Mouse (Mus musculus): ENCODE results near the gene Ncs1.

The Ncs1 gene

DNA sequence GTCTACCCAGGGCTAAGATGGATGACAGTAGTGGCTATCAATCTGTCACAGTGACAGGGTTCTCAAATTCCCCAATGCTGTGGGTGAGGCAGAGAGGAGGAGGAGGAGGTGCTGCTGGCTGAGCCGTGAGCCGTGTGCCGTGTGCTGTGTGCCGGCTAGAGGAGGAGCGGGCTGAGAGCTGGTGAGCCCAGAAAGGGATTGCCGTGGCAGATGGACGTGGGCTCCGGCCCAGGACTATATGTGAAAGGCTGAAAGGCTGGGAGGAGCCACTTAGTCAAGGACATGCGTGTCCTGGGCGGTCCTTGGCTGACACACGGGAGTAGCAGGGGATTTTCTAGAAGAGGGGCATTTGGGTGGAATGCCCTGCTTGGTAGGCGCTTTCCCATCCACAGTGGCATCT is 37.3 kb downstream of the Ncs1 start:
- no peak for DNase-seq

DNA sequence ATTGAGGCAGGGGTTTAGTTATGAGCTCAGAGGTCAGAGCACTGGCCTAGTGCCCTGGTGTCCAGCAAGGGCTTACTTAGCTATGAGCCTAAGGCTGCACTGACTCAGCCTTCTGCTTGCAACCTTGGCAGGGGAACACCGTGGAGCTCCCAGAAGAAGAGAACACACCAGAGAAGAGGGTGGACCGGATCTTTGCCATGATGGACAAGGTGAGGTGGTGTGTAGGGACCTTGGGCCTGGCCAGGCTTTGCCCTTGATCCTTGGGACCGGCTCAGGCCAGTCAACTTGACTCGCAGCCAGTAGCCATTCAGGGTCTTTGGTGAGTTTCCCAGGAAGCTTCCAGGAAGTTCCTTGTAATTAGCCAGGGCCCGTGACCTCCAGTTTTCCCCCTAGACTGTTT is 38.9 kb downstream of the Ncs1 start:
- no peak for DNase-seq

DNA sequence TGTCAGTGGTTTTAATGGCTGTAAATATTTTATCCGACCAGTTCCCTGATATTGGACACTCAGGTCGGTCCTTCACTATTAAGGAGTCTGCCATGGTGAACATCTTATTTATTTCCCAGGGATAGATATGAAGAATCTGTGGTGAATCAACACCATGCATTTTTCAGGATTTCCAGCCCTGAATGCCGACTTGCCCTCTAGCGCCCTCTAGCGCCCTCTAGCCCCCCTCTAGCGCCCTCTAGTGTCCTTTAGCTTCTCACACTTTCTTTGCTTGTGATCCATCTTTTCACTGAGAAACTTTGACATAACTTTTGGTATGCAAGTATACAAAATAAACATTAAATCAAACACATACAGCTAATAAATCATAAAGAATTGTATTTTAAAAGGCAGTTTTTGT is 45.8 kb downstream of the Ncs1 start:
- peak in 1 of 2 experiments; percentile 60 for DNase-seq

DNA sequence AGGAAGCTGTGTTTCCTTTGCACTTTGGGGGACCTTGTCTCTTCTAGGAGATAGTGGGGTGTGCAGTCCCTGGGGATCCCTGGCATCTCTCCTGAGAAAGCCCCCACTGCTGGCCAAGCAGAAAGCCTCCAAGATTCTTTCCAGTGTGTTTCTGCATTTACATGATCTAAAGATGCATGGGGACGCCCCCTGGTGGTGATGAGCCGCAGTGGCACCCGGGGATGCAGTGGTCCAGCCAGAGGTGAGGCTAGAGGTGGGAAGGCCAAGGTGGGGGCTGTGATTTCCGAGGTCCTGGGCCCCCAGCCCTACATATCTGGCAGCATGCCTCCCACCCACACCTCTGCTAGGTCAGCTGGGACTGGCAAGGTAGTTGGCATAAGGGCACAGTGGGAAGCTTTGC is 49.4 kb downstream of the Ncs1 start:
- peak; percentile 55 to 81 for DNase-seq

DNA sequence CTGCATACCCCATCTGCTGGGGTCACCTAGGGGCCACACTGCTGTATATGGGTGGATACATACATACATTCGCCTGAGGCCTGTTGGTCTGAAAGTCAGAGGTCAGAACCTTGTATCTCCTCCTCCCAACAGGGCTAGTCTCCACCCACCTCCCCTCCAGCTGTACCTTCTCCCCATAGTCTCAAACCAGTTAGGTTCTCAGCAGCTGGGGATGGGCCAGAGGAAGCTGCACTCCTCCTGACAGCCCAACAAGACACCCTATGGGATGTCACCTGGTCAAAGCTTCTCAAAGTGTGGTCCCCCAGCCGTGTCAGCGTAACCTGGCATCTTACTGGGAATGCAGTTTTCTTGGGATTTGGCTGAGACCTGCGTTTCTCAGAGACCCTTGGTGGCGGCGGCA is 50.8 kb downstream of the Ncs1 start:
- no peak for DNase-seq

DNA sequence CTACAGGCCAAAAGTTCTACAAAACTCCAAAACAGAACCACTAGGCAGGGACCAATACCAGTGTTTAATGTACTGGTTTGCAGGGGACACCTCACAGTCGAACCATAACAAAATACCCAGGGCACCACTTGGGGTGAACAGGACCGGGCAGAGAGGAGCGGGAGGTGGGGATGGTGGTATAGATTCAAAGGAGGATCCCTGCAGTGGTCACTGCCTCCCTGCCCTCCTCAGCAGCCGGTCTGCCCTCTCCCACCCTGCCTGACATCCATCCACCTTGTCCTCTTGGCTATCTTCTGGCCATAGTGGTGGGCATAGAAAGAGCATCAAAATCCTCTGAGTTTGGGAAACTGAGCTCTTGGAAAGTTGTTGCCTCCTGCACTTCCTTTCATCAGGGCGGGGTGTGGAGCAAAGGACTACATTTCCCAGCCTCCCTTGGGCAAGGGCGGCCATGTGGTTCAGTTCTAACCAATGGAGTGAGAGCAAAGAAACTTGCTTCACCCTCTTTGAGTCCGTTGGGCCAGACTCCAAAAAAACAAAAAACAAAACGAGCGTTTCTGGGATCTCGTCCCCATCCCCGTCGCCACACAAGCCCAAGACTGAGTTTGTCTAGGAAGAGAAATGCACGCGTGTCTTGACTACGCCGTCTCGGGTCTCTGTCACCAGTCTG is 52.1 kb downstream of the Ncs1 start:
- DNase-seq, result peak in 1 of 2 experiments; percentile 35

DNA sequence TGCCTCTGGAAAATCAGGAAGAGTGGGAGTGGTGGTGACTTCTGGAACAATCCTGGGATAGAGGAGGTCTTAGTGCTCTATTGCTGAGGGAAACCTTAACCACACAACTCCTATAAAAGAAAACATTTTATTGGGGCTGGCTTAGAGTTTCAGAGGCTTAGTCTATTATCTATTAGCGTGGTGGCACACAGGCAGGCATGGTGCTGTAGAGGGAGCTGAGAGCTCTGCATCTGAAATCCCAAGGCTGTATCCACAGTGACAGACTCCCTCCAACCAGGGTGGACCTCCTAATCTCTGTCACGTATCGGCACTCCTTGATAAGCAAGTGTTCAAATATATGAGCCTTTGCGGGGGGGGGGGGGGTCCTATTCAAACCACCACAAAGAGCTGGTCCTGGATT is 53.2 kb downstream of the Ncs1 start:
- DNase-seq, result no peak

DNA sequence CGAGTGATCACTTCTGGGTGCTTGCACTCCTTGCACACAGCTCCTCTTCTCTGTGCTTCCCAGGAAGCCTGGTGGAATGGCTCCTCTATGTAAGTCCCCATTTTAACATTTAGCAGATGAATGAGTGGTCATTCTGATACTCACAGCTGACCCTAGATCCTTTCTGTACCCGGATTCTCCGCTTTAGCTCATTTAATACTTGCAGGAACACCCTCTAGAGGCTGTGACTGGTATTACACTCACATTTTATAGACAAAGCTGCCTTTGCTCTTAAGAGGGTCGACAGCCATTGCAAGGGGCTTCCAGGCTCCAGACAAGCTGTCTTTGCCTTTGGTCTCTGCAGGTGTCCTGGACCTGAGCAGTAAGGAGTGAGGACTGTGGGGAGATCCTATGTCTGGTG is 53.6 kb downstream of the Ncs1 start:
- no peak for DNase-seq

DNA sequence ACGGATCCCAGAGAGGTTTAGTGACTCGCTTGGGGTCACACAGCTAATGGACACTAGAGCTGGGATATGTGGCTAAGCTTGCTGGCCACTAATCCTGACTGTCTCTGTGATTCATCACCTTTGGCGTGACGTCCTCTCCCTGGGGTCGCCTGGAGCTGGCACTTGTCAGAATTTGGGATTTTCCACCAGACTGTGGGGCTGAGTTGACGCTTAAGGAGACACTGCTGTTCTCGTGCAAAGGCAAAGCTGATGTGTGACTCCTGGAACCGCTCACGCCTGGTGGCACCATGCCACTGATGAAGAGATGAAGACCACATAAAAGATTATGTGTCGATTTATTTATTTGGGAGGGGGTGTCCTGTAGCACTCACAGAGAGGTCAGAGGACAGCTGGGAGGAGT is 54.4 kb downstream of the Ncs1 start:
- no peak for DNase-seq

DNA sequence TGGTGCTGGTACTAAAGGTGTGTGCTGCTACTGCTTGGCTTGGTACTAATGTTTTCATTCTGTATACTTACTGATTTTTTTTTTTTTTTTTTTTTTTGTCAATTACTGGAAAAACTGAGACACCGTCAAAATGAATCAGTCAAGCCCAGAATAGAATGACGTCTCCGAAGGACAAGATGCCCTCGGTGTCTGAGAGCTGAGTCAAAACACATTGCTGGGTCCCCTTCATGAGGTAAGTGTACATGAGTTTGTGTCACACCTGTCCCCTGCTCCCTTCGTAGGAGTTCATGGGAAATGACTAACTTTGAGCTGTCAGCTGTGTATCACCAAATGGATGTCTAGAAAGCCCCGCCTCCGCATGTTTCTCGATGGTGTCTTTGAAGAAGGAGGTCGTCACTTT is 57.6 kb downstream of the Ncs1 start:
- DNase-seq, result no peak

DNA sequence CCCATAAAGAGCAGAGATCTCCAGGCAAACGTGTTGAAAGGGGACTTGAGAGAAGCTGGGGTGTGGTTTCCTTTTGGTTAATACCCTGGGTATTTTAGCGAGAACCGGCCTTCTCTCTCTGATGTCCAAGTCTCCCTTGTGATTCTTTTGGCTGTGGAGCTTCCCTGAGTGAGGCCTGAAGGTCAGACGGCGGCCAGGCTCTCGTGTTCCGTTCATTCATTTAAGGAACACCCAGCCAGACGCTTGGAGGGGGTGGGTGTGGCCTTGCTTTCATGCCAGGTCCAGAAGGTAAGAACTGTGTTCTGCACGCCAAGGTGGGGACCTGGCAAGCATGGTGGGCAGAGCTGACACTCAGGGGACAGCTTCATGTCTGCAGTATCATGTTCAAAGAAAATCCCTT is 58.6 kb downstream of the Ncs1 start:
- no peak for DNase-seq

DNA sequence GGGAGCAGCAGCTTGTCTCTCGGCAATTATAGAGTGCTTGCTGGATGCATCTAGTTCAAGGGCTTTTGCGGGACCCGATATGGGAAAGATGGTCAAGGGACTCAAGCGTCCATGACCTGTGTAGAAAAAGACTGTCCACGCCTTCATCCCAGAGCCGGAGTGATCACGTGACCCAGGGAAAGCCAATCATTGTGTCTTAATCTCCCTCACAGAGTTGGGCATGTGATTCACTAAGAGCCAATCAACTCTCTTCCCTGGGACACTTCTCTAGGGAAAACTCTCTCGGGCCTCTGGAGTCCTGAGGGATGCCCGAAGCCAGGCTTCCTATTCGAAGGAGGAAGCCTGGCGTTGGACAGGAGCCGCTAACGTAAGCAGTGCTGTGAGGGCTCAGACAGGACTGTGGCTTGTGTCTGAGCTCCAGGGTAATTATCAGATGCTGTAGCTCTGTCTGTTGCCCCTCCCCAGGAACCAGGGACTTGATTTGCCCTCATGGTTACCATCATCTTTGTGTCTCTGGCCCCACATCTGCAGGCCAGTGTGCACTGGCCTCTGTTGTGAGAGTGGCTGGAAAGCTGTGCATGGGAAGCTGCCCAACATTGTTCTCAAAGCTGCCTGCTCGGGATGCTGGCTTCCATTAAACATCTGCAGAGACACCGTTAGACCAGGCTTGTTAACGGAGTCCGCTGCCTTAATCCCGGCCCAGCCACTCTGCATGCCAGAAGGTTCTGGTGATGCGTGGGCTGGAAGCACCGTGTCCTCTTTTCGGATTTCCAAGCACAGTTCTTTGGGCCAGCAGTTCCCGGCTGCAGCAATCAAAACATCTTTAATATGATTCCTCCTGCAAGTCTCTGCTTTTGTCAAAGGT is 59.4 kb downstream of the Ncs1 start:
- DNase-seq, result no peak

DNA sequence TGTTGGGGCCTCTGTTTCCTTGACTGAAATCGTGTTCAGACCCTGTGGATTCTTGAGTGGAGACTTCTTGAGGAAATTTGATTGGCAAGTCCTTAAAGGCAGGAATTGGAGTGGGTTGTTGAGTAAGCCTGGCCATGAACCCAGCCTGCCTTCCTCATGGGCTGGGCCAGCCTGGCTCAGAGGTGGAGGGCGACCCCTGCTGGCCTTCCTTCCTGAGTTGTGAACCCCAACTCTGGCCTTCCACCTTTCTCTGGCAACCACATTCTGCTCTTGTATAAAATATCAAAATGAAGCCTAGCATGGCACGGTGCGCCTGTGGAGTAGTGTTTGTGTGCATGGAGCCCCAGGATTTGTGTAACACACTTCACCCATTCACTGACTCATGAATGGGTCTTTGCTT is 60.1 kb downstream of the Ncs1 start:
- peak in 1 of 2 experiments; percentile 51 for DNase-seq

DNA sequence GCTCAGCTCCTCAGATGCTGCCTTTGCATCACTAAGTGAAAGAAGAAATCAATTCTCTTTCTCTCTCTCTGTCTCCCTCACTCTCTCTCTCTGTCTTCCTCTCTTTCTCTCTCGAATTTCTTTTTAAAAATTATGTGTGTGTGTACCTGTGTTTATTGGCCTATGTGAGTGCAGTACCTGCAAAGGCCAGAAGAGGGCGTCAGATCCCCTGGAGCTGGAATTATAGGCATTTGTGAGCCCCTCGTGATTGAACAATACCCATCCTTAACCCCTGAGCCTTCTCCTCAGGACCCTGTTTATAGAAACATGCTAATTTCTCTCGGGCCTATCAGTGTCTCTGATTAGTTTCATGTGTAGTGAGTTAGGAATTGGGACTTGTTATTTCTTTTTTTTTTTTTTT is 62.6 kb downstream of the Ncs1 start:
- DNase-seq, result no peak

DNA sequence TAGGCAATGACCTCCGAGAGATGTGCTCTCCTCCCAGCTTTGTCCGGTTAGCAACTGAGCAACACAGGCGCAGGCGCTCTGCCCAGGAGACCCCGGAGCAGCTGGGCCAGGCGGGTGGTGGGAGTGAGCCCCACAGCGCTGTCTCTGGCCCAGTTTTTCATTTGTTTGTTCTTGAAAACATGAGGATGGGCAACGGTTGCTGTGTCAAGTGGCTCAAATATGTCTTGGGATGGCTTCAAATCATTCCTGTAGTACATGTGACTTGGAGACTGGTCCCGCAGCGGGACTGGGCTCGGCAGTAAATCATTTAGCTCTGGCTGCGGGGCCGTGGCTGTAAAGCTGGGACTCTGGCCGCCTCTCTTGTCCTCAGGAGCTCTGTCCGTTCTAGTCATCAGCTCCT is 63.9 kb downstream of the Ncs1 start:
- DNase-seq, result no peak

DNA sequence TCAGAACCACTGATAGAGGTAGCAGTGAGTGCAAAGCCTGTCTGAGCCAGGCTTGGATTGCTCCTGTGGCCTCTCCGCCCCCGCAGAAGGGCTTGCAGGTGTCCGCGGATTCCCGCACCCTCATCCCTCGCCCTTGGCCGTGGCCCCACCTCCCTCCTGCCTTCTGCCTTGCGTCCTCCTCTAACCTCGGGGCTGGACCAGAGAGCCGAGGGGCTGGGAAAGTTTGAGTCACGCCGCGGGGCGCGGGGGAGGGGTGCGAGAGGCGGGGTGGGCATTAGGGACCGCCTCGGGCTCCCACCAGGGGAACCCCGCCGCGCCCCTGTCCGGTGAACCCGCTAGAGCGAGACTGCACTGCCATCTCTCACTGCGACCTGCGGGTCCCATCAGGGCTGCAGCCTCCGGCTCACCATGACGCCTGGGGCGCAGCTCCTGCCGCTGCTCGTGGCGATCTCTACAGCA is 68.4 kb downstream of the Ncs1 start, which contains the start of gene Hmcn2:
TSS of gene Hmcn2 (plus strand) at position 409 of the 459 bp plus-strand sequence.
- DNase-seq, result no peak

DNA sequence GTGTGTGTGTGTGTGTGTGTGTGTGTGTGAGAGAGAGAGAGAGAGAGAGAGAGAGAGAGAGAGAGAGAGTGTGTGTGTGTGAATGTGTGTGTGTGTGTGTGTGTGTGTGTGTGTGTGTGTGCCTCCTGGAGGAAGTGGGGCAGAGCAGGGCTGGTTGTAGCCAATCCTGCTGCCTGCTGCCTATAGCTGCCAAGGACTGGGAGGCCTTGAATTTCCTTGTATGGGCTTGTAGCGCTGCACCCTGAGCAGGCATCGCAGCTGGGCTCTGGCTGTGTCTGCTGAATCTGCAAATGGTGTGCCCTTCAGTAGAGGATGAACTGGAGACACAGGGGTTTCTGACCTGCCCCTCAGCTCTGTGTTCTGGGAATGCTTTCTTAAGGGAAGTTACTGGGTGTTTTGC is 72.5 kb downstream of the Ncs1 start:
- DNase-seq, result no peak

DNA sequence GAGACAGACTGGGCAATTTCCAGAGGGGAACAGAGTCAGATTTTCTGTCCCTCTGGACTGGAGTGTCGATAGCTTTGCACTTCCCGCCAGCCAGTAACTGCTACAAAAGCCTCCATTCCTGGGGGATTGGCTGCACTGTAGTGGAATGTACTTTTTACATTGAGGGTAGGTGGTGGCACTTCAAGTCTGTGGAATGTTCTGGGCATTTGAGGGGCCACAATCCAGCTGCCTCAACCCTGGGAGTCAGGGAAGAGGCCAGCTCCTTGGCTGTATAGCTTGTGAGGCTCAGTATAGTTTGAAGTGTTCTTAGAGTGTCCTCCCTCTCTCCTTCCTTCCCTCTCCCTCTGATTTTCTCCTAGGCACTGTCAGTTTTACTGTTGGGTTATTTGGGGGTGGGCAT is 73.6 kb downstream of the Ncs1 start:
- no peak for DNase-seq

DNA sequence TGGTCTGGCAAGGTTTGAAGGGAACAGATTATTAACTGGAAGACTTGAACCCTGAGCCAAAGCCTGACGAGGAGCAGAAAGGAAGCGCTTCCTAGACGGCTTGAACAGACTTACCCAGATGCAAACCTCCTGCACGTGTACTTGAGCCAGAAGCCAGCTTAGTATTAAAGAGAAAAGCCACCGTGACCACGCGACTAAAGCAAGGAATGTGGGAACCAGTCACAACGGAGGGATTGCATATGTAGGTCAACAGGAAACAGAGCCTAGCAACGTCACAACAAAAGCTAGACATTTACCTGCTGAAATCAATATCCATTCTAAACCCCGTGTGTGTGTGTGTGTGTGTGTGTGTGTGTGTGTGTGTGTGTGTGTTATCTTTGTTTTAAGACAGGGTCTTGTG is 81.6 kb downstream of the Ncs1 start:
- no peak for DNase-seq

DNA sequence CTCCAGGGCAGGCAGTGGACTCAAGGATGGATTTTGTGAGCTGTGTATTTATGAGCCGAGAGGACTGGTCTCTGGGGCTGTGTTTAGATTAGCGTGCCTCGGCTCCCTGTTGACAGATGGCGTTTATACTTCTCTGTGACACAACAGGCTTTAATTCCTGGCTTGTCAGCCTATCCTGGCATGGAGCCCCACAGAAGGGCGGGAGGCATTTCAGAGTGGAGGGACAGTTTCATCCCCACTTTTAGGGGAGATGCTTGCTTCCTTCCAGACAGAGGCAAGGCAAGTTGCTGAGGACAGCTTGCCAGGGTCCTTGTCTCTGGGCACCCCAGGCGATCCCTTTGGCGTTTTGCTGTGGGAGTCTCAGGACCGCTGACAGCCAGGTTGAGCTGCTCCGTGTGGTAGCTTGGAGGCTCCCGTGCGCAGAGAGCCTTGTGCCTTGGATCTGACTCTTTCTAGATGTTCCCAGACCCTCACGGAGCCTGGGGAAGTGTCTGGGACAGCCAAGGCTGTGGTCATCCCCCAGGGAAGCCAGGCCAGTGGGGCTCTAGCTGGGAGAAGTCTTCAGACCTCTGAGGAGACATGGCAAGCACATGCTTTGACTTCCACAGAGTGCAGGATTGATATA is 92.2 kb downstream of the Ncs1 start:
- DNase-seq, result no peak

DNA sequence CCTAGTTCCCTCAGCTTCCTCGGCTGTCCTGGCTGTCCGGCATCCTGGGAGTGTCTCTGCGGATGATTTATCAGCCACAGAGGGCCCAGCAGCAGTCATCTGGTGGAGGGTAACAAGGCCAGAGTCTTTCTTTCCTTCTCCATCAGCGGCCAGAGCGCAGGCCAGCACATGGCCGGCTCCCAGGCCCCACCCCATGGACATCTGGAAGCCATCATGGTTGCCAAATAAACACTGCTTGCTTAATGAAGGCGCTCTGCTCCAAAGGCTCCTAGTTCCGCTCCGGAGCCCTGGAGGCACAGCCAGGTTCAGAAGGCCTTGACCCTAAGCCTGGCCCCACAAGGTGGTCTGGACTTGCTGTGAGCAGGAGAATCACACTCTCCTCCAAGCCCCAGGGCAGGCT is 94.2 kb downstream of the Ncs1 start:
- DNase-seq, result no peak

DNA sequence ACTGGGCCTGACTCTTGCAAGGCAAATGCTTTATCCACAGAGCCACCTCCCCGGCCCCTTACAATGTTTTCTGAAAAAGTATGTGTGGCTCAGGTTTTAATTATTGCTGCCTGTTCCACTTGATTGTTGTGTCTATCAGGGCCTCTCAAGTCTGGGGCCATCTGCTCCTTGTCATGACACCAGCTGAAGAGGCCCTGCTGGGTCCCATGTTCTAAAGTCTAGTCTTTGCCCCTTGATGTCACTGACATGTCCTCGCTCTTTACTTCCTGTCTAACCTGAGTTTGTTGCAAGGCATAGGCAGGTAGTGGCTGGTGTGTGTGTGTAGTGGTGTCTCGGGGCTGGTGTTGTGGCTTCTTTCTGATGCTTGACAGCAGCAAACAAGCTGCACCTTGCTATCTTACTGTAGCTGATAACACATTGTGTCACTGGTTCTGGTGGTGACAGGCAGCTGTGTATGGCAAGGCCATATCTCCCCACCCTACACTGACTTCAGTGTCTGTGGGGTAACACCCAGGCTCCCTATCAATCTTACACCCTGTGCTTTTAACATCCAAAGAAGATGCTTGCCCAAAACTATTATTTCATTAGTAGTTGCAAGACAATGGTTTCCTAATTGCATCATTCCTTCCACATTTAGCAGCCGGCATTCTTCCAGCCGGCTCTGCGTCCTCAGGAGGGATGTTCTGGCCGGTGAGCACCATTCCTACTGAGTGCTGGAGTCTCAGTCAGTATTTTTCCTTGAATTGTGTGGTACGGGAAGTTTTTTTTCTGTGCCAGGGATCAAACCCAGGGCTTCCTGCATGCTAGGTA is 96.3 kb downstream of the Ncs1 start:
- DNase-seq, result no peak
